Mouse (Mus musculus) lung, adult 18-20 months (tissue): ENCODE measurements around the gene Hpn.
A peak's percentile ranks its signal among the peaks of the same experiment; 100 is the strongest.

ENCODE experiments used
- DNase-seq, 2 experiments: peaks; one replicate each; pipeline ENCODE4 v3.0.0; 2022; ENCODE audit warnings: mixed read lengths in 2 of 2

Gene Hpn

GRCm38 (mm10) chr7:31079670-31080069, 35.4 kb downstream of the Hpn start:
- DNase-seq = no peak

- no peak for DNase-seq
Measured at GRCm38 (mm10) chr7:31077885-31078445, 37.1 kb downstream of the Hpn start.

- no peak for DNase-seq
Measured at GRCm38 (mm10) chr7:31077470-31077869, 37.6 kb downstream of the Hpn start.

- DNase-seq = peak in 1 of 2 experiments; percentile 60
Measured at GRCm38 (mm10) chr7:31076492-31076891, 38.6 kb downstream of the Hpn start, which contains the start of gene Fxyd3. Gene Fxyd3, minus strand, starts transcription at chr7:31076704.

- no peak for DNase-seq
Measured at GRCm38 (mm10) chr7:31074713-31075069, 40.4 kb downstream of the Hpn start.

- DNase-seq = peak in 1 of 2 experiments; percentile 27
Measured at GRCm38 (mm10) chr7:31074061-31074712, 40.9 kb downstream of the Hpn start.

GRCm38 (mm10) chr7:31073546-31073945, 41.5 kb downstream of the Hpn start:
- no peak for DNase-seq

GRCm38 (mm10) chr7:31072326-31072725, 42.8 kb downstream of the Hpn start:
- no peak for DNase-seq

- no peak for DNase-seq
Measured at GRCm38 (mm10) chr7:31070324-31070723, 44.8 kb downstream of the Hpn start.

- DNase-seq = no peak
Measured at GRCm38 (mm10) chr7:31069491-31069890, 45.6 kb downstream of the Hpn start.

- DNase-seq = no peak
Measured at GRCm38 (mm10) chr7:31067836-31068235, 47.3 kb downstream of the Hpn start.

GRCm38 (mm10) chr7:31063074-31063560, 52.0 kb downstream of the Hpn start:
- no peak for DNase-seq

GRCm38 (mm10) chr7:31060621-31061010, 54.5 kb downstream of the Hpn start:
- DNase-seq = no peak

GRCm38 (mm10) chr7:31059919-31060620, 55.0 kb downstream of the Hpn start:
- no peak for DNase-seq

- peak; percentile 76 to 82 for DNase-seq
Measured at GRCm38 (mm10) chr7:31059108-31059507, 56.0 kb downstream of the Hpn start, which contains the start of gene Lgi4. Gene Lgi4, plus strand, starts transcription at chr7:31059342.

GRCm38 (mm10) chr7:31058211-31058610, 56.9 kb downstream of the Hpn start:
- DNase-seq = no peak

- DNase-seq = no peak
Measured at GRCm38 (mm10) chr7:31057730-31058129, 57.4 kb downstream of the Hpn start.

GRCm38 (mm10) chr7:31057071-31057470, 58.0 kb downstream of the Hpn start, which contains the start of gene Fxyd1:
Gene Fxyd1, minus strand, starts transcription at chr7:31057199.
- DNase-seq = no peak

- DNase-seq = no peak
Measured at GRCm38 (mm10) chr7:31056448-31056847, 58.6 kb downstream of the Hpn start.

- no peak for DNase-seq
Measured at GRCm38 (mm10) chr7:31055883-31056282, 59.2 kb downstream of the Hpn start.

- peak; percentile 69 to 77 for DNase-seq
Measured at GRCm38 (mm10) chr7:31055354-31055824, 59.7 kb downstream of the Hpn start.

- DNase-seq = no peak
Measured at GRCm38 (mm10) chr7:31054661-31055320, 60.3 kb downstream of the Hpn start.

GRCm38 (mm10) chr7:31053882-31054447, 61.1 kb downstream of the Hpn start:
- no peak for DNase-seq
